Mouse (Mus musculus): ENCODE measurements around the gene Tbcb.

GRCm38 (mm10) chr7:30274383-30274782 is 42.3 kb upstream of the Tbcb start:
- TF ChIP-seq CTCF (IDR thresholded peaks at IDR 0.05; ENCODE audit: low read depth, low read length), result no peak
- no peak for TF ChIP-seq POLR2A (IDR thresholded peaks at IDR 0.05; ENCODE audit: borderline replicate concordance, low read depth, low read length)

Data from bone marrow macrophage, adult 2 months (primary cell).